Mouse (Mus musculus): Measurements from ENCODE around the gene Gm21981.

DNA sequence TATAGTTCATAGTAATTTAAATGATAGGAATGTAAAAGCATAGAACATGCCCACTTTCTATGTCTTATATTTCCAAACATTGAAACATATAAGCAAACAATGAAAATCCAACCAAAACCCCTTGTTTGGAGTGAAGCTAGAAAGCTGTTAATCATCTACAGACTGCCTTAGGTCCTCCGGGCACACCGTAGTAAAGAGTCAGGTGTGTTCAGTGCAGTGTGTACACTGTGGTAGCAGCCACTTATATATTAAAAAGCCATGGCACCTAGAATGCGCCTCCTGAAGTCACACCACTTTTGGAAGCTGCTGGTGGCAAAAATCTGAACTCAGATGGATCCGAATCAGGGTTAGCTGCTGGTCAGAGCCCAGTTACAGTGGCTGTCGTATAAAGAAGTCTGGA lies 16.0 kb downstream of the Gm21981 start:
- TF ChIP-seq CTCF (IDR thresholded peaks at IDR 0.05; ENCODE audit: extremely low read depth, insufficient read depth, low read length), result no peak
- no peak for TF ChIP-seq POLR2A (IDR thresholded peaks at IDR 0.05; ENCODE audit: extremely low read depth, insufficient read depth, low read length)

Data from cortical plate, adult 2 months (tissue).